Mouse (Mus musculus) hindbrain, embryonic 12.5 days (tissue): ENCODE measurements around the gene Galk1. TPM values are rescaled to one million over a fixed set of nuclear protein-coding genes. Genes with fewer than 3 reads are reported as not detected.
"Not testable (repeated sequence)": the region's sequence is repeated elsewhere in the genome, so short reads cannot be mapped to it uniquely, and the experiment has no call there.

Experiments used
- ATAC-seq: fragments of 200-750 bp; cut with Nextera tagmentation; 2 replicates; pipeline ENCODE4 v1.8.0; 2017; ENCODE audit warnings: moderate TSS enrichment; ENCODE audit not compliant: low FRiP score
- H3K27ac ChIP-seq: fragments of 300-500 bp; sonication (generic); 2 replicates; pipeline ENCODE4 v1.5.1; 2016; ENCODE audit warnings: mild to moderate bottlenecking
- H3K27me3 ChIP-seq: fragments of 300-500 bp; sonication (generic); 2 replicates; pipeline ENCODE4 v1.6.1; 2016; ENCODE audit warnings: mild to moderate bottlenecking
- H3K36me3 ChIP-seq: fragments of 300-500 bp; sonication (generic); 2 replicates; pipeline ENCODE4 v1.6.1; 2016; ENCODE audit warnings: mild to moderate bottlenecking
- H3K4me1 ChIP-seq: fragments of 300-500 bp; sonication (generic); 2 replicates; pipeline ENCODE4 v1.6.1; 2016
- H3K4me2 ChIP-seq: fragments of 300-500 bp; sonication (generic); replicated peaks from 2 replicates; pipeline ENCODE4 v1.6.1; 2016; ENCODE audit warnings: mild to moderate bottlenecking
- H3K4me3 ChIP-seq: fragments of 300-500 bp; sonication (generic); 2 replicates; pipeline ENCODE4 v1.5.1; 2016; ENCODE audit warnings: mild to moderate bottlenecking
- H3K9ac ChIP-seq: fragments of 300-500 bp; sonication (generic); 2 replicates; pipeline ENCODE4 v1.6.1; 2016; ENCODE audit warnings: mild to moderate bottlenecking, moderate library complexity
- H3K9me3 ChIP-seq: fragments of 300-500 bp; sonication (generic); replicated peaks from 2 replicates; pipeline ENCODE4 v1.6.1; 2016; ENCODE audit warnings: mild to moderate bottlenecking
- whole genome bisulfite sequencing: fragments of 180-500 bp; shearing (Covaris S2); methylation state at CpG from one replicate; pipeline ENCODE4 v1.1.7; 2016; 5-methylcytosine and 5-hydroxymethylcytosine counted together
- polyA plus RNA-seq: library from polyadenylated mRNA; unstranded; fragments of >200 nt; fragmentation: Nextera tagmentation; extraction: Ambion mirVana; gene quantifications from 2 replicates; pipeline ENCODE4 v1.2.1, GENCODE M21; 2016

Gene Galk1
- polyA plus RNA-seq, 1 experiment from 2014 or later, result 115 TPM

DNA sequence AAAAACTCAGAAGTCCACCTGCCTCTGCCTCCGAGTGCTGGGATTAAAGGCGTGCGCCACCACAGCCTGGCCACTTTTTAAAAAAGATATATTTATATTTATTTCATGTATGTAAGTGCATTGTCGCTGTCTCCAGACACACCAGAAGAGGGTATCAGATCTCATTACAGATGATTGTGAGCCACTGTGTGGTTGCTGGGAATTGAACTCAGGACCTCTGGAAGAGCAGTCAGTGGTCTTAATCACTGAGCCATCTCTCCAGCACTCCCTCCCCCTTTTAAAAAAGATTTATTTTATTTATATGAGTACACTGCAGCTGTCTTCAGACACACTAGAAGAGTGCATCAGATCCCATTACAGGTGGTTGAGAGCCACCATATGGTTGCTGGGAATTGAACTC lies 6.3 kb upstream of the Galk1 start:
- H3K9ac ChIP-seq, H3K4me3 ChIP-seq, H3K27ac ChIP-seq, H3K9me3 ChIP-seq, H3K27me3 ChIP-seq, ATAC-seq, H3K4me2 ChIP-seq: not testable (repeated sequence)
- 96% methylated on average over 4 of the region's 4 CpGs for WGBS
- Histone ChIP-seq H3K36me3 (peaks cover 15% of the 10 kb centered on the region), H3K4me1 (peaks cover 13% of the 10 kb centered on the region)

DNA sequence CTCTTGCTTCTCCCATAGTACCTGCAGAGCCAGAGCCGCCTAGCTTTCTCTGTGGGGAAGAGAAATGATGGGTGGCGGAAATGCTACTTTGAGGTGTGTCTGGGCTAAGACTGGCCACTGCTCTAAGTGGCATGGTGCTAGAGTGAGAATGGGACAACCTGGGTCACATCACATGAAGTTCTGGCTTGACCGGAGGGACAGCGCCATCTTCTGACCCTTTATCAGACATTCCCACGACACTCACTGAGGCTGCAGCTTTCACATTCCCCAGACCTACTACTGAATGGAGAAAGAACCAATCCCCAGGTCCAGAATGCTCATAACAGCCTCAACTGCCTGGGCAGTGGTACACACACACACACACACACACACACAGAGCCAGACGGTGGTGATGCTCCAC lies 5.6 kb upstream of the Galk1 start:
- Histone ChIP-seq H3K27ac (no peak overlapping the region), H3K9me3 (no peaks in the 10 kb centered on the region), H3K36me3 (peaks cover 15% of the 10 kb centered on the region), H3K4me3 (no peak overlapping the region), H3K4me1 (peaks cover 13% of the 10 kb centered on the region), H3K27me3 (no peaks in the 10 kb centered on the region), H3K4me2 (no peak overlapping the region), H3K9ac (no peak overlapping the region)
- 31% methylated on average over 6 of the region's 6 CpGs for WGBS
- ATAC-seq, result no peak; the same call in 1 of the 2 replicates

DNA sequence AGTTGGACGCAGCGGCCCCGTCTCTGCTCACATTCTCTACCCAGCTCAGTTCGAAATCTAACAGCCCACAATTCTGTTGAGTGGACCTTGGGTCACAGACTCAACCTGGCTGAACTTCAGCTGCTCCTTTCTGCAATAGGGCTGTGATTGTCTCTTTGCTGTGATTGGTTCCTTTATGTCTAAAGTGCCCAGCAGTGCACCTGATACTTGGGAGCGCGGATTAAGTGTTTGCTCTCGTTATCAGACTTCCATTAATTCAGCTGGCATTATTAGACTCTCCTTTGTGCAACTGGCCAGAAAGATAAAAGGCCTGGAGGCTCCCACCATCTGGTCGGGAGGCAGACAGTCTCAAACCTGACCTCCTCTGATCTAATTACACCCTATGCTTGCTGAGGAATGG lies 2.3 kb upstream of the Galk1 start:
- Histone ChIP-seq H3K4me1 (peaks cover 19% of the 10 kb centered on the region), H3K9ac (no peak overlapping the region), H3K36me3 (0 out of 2 replicates have a peak, but pooled peaks cover 1% of the 10 kb centered on the region), H3K27me3 (peaks cover 2% of the 10 kb centered on the region; the same call in 1 of the 2 replicates), H3K4me3 (no peak overlapping the region), H3K4me2 (no peak overlapping the region), H3K9me3 (no peaks in the 10 kb centered on the region), H3K27ac (no peak overlapping the region)
- ATAC-seq, result no peak
- WGBS, result 70% methylated on average over 8 of the region's 8 CpGs

DNA sequence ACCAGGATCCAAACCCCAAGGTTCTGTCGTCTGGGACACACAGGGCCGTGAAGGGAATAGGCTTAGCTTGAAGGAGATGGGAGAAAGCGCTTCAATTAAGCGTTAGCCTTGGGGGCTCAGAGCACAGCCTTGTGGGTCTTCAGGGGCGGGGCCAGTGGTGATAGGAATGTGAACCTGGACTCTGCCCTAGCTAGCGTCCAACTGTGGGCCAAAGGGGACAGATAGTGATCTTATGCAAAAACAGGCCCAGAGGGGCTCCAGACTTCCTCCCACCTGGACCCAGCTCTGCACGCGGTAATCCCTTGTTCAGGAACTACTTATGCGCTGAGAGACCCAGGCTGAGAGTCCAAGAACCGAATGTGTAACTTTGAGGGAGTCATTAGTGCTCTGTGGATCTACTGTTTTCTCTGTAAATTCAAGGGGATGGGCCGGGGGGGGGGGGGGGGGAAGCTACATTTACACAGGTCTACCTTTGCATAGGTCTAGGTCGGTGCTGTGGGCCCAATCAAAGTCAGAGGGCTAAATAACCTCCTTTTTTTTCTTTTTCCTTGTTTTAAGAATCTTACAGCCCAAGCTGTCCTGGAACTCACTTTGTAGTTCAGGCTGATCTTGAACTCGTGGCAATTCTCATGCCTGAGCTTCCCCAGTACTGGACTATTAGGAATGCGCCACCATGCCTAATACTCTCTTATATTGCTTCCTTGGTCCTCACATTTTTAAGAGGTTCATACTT lies 824 bp downstream of the Galk1 start:
- H3K27ac ChIP-seq, result peak overlapping the region; percentile 72
- peak overlapping the region; percentile 55 for H3K4me3 ChIP-seq
- peaks cover 2% of the 10 kb centered on the region; the same call in 1 of the 2 replicates for H3K27me3 ChIP-seq
- WGBS, result 19% methylated on average over 14 of the region's 14 CpGs
- peak overlapping the region; percentile 85 for H3K4me2 ChIP-seq
- peaks cover 19% of the 10 kb centered on the region for H3K4me1 ChIP-seq
- H3K36me3 ChIP-seq, result 0 out of 2 replicates have a peak, but pooled peaks cover 6% of the 10 kb centered on the region
- no peaks in the 10 kb centered on the region for H3K9me3 ChIP-seq
- ATAC-seq, result no peak; the same call in 1 of the 2 replicates
- H3K9ac ChIP-seq, result peak overlapping the region; percentile 77

DNA sequence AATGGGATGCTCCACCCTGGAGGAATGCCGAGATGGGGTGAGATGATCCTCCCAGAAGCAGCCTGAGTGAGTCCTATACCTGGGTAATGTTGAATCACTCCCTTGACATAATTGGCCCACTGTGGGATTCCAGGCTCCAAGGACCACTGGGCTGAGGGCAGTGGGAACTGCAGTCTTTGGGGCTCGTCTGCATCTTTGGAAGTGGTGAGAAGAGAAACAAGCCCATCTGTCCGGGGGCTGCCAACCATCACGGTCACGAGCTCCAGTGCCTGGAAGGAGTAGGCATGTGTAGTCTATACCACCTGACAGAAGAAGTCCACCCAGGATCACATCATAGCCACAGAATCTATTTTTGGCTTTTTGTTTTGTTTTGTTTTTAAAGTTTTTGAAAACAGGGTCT lies 1.6 kb downstream of the Galk1 start:
- no peak for ATAC-seq
- WGBS, result 85% methylated on average over 5 of the region's 5 CpGs

DNA sequence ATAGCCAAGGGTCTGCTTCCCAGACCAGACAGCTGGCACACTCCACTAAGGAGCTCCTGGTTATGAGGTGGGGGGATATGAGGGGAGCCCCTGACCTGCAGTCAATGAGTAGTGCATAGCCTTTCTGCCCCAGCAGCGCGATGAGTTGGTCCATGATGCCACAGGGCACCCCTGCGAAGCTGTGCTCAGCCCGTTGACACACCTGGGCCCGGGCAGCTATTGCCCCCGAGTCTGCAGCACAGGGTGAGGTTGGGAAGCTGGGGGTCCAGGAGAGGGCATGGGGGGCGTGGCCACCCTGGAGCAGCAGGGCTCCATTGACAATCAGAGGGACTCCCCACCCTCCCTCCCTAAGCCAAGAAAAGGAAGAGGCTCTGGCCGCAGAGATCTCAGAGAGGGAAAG lies 2.4 kb downstream of the Galk1 start:
- H3K27ac ChIP-seq, result no peak overlapping the region
- peaks cover 10% of the 10 kb centered on the region for H3K27me3 ChIP-seq
- peaks cover 29% of the 10 kb centered on the region for H3K4me1 ChIP-seq
- no peak overlapping the region for H3K9ac ChIP-seq
- no peak overlapping the region for H3K4me2 ChIP-seq
- no peaks in the 10 kb centered on the region for H3K9me3 ChIP-seq
- no peak for ATAC-seq
- H3K4me3 ChIP-seq, result no peak overlapping the region
- 96% methylated on average over 8 of the region's 8 CpGs for WGBS
- H3K36me3 ChIP-seq, result 0 out of 2 replicates have a peak, but pooled peaks cover 6% of the 10 kb centered on the region

More for the DNA sequence above, 1.6 kb downstream of the Galk1 start:
- H3K4me2 ChIP-seq, result no peak overlapping the region
- H3K4me3 ChIP-seq, result no peak overlapping the region
- no peaks in the 10 kb centered on the region for H3K9me3 ChIP-seq
- H3K9ac ChIP-seq, result no peak overlapping the region
- H3K36me3 ChIP-seq, result 0 out of 2 replicates have a peak, but pooled peaks cover 6% of the 10 kb centered on the region
- H3K27ac ChIP-seq, result no peak overlapping the region
- peaks cover 2% of the 10 kb centered on the region; the same call in 1 of the 2 replicates for H3K27me3 ChIP-seq
- H3K4me1 ChIP-seq, result peaks cover 21% of the 10 kb centered on the region

DNA sequence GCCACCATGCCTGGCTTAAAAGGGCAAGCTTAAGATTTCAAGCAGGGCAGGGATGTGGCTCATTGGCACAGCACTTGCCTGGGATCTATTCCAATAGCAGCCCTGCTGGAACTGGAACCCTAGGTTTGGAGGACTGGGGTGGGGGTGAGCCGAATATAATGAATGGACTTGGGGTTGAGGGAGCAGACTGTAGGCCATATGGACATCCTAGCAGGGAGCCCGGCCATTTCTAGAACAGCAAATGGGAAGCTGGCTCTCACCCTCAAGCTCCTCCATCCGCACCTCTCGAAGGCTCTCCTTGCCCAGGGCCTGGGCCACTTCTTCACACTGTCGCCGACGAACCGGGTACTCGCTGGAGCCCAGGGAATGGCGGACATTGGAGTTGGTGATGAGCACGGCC lies 2.9 kb downstream of the Galk1 start:
- 87% methylated on average over 11 of the region's 11 CpGs for WGBS
- Histone ChIP-seq H3K4me1 (peaks cover 34% of the 10 kb centered on the region), H3K4me2 (no peak overlapping the region), H3K27ac (no peak overlapping the region), H3K9ac (no peak overlapping the region), H3K9me3 (no peaks in the 10 kb centered on the region), H3K27me3 (peaks cover 11% of the 10 kb centered on the region), H3K36me3 (0 out of 2 replicates have a peak, but pooled peaks cover 6% of the 10 kb centered on the region), H3K4me3 (no peak overlapping the region)
- ATAC-seq, result no peak

DNA sequence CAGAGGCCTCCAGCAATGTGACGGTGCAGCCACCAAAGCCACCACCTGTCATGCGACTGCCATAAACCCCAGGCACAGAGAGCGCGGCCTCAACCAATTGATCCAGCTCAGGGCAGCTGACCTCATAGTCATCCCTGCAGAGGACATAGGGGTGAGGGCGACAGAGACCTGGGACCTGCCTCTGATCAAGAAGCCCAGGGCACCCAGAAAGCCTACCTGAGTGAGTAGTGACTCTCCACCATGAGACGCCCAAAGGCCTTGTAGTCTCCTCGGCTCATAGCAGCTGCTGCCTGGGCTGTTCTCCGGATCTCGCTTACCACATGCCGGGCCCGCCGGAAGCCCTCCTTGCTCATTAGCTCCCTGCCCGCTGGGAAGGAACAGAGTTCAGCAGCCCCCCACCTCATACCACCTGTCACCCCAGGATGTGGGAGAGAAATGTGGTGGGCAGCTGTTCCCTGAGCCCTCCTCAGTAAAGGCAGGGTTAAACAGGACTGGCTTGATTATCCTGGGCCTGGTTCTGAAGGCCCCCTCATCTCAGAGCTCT lies 3.6 kb downstream of the Galk1 start:
- H3K9me3 ChIP-seq, result no peaks in the 10 kb centered on the region
- H3K4me1 ChIP-seq, result peaks cover 36% of the 10 kb centered on the region
- peaks cover 11% of the 10 kb centered on the region for H3K27me3 ChIP-seq
- no peak for ATAC-seq
- H3K4me2 ChIP-seq, result no peak overlapping the region
- H3K4me3 ChIP-seq, result no peak overlapping the region
- no peak overlapping the region for H3K9ac ChIP-seq
- 0 out of 2 replicates have a peak, but pooled peaks cover 6% of the 10 kb centered on the region for H3K36me3 ChIP-seq
- 79% methylated on average over 13 of the region's 13 CpGs for WGBS
- no peak overlapping the region for H3K27ac ChIP-seq

DNA sequence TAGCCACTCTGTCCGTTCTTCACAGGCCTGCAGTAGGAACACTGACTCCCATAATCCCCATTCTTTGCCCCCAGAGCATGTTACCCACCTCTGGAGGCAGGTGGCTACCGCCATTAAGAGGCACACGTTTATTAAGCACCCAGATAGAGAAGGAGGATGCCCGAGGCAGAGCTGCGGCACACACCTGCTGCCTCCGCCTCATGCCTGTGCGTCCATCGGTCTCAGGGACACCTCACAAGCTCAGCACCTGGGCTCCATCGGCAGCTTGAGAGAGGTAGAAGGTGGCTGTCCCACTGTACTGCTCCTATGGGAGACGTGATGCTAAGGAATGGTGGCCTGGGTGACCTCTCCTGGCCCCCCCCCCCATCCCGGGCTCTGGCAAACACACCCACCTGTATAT lies 4.1 kb downstream of the Galk1 start:
- WGBS, result 90% methylated on average over 11 of the region's 11 CpGs
- H3K4me1 ChIP-seq, result peaks cover 36% of the 10 kb centered on the region

DNA sequence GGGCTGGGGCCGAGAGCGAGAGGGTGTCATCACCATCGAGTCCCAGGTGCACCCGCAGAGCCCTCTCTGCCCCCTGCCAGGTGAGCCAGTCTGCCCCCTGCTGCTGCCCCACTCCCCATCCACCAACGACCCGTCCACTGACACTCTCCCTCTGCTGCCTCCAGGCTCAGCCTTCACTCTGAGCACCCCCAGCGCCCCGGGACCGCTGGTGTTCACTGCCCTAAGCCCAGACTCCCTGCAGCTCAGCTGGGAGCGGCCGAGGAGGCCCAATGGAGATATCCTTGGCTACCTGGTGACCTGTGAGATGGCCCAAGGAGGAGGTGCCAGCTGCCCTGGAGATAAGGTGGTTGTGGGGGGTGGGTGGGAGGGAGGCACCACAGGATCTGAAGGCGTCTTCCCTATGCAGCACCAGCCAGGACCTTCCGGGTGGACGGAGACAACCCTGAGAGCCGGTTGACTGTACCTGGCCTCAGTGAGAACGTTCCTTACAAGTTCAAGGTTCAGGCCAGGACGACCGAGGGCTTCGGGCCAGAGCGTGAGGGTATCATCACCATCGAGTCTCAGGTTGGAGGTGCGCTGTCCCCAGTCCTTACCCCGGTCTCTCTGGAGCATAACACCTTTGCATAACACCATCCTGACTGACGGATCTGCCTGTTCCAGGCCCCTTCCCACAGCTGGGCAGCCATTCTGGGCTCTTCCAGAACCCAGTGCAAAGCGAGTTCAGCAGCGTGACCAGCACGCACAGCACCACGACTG lies 5.2 kb downstream of the Galk1 start:
- Histone ChIP-seq H3K4me1 (peaks cover 27% of the 10 kb centered on the region), H3K9me3 (no peaks in the 10 kb centered on the region), H3K27me3 (peaks cover 9% of the 10 kb centered on the region; the same call in 1 of the 2 replicates), H3K4me3 (no peak overlapping the region), H3K4me2 (no peak overlapping the region), H3K36me3 (0 out of 2 replicates have a peak, but pooled peaks cover 6% of the 10 kb centered on the region), H3K27ac (no peak overlapping the region), H3K9ac (0 out of 2 replicates have a peak overlapping the region, but pooled peaks have one; percentile 0)
- WGBS, result 87% methylated on average over 28 of the region's 28 CpGs
- ATAC-seq, result no peak

More for the DNA sequence above, 4.1 kb downstream of the Galk1 start:
- no peak overlapping the region for H3K9ac ChIP-seq
- no peak overlapping the region for H3K4me3 ChIP-seq
- 0 out of 2 replicates have a peak, but pooled peaks cover 6% of the 10 kb centered on the region for H3K36me3 ChIP-seq
- no peak overlapping the region for H3K27ac ChIP-seq
- no peak overlapping the region for H3K4me2 ChIP-seq
- peaks cover 11% of the 10 kb centered on the region for H3K27me3 ChIP-seq
- no peak for ATAC-seq
- no peaks in the 10 kb centered on the region for H3K9me3 ChIP-seq

DNA sequence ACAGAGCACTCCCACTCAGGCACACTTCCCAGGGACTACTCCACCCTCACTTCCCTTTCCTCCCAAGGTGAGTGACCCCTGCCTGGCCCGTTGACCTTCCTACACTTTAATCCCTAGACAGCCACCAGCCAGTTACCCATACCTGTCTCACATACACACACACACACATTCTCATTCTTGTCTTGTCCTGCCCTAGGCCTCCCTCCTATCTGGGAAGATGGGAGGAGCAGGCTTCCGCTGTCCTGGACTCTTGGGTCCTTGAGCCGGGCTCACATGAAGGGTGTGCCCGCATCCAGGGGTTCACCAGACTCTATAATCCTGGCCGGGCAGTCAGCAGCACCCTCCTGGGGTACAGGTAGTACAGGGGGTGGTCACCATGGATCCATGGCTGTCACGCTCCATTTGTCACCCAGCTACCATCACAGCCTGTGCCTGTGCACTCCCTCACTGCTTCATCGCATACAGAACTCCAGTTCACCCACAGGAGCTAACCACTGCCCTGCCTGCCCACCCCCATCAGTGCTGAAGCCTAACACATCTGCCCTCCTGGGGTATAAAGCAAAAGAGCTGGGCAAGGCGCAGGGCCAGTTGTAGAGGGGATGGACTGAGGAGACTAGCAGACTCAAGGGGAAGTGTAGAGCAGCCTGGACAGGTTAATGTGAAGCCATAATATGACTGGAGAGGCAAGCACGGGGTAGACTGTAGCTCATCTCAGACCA lies 6.7 kb downstream of the Galk1 start:
- H3K4me1 ChIP-seq, result peaks cover 17% of the 10 kb centered on the region
- peak; percentile 46 for ATAC-seq
- H3K9ac ChIP-seq, result no peak overlapping the region; the same call in 1 of the 2 replicates
- H3K4me3 ChIP-seq, result no peak overlapping the region; the same call in 1 of the 2 replicates
- H3K4me2 ChIP-seq, result peak overlapping the region; percentile 65; the same call in 1 of the 2 replicates
- H3K9me3 ChIP-seq, result no peaks in the 10 kb centered on the region
- H3K36me3 ChIP-seq, result 0 out of 2 replicates have a peak, but pooled peaks cover 6% of the 10 kb centered on the region
- H3K27me3 ChIP-seq, result peaks cover 9% of the 10 kb centered on the region; the same call in 1 of the 2 replicates
- WGBS, result 67% methylated on average over 9 of the region's 9 CpGs
- H3K27ac ChIP-seq, result no peak overlapping the region
